Mouse (Mus musculus) midbrain, embryonic 12.5 days (tissue): ENCODE measurements around the gene Jtb. TPM values are rescaled to one million over a fixed set of nuclear protein-coding genes. Genes with fewer than 3 reads are reported as not detected.
"Not testable (repeated sequence)": the region's sequence is repeated elsewhere in the genome, so short reads cannot be mapped to it uniquely, and the experiment has no call there.

Source experiments
- ATAC-seq: fragments of 200-750 bp; cut with Nextera tagmentation; 2 replicates; pipeline ENCODE4 v1.8.0; 2017; ENCODE audit warnings: low read depth, moderate TSS enrichment, moderate library complexity; ENCODE audit not compliant: low FRiP score
- H3K27ac ChIP-seq: fragments of 300-500 bp; sonication (generic); replicated peaks from 2 replicates; pipeline ENCODE4 v1.5.1; 2016; ENCODE audit warnings: mild to moderate bottlenecking
- H3K27me3 ChIP-seq: fragments of 300-500 bp; sonication (generic); 2 replicates; pipeline ENCODE4 v1.6.1; 2016; ENCODE audit warnings: mild to moderate bottlenecking
- H3K36me3 ChIP-seq: fragments of 300-500 bp; sonication (generic); 2 replicates; pipeline ENCODE4 v1.6.1; 2016
- H3K4me1 ChIP-seq: fragments of 300-500 bp; sonication (generic); 2 replicates; pipeline ENCODE4 v1.6.1; 2016
- H3K4me2 ChIP-seq: fragments of 300-500 bp; sonication (generic); replicated peaks from 2 replicates; pipeline ENCODE4 v1.6.1; 2016; ENCODE audit warnings: mild to moderate bottlenecking, moderate library complexity
- H3K4me3 ChIP-seq: fragments of 300-500 bp; sonication (generic); 2 replicates; pipeline ENCODE4 v1.5.1; 2016; ENCODE audit warnings: mild to moderate bottlenecking
- H3K9ac ChIP-seq: fragments of 300-500 bp; sonication (generic); replicated peaks from 2 replicates; pipeline ENCODE4 v1.6.1; 2016; ENCODE audit warnings: mild to moderate bottlenecking, moderate library complexity
- H3K9me3 ChIP-seq: fragments of 300-500 bp; sonication (generic); 2 replicates; pipeline ENCODE4 v1.6.1; 2016; ENCODE audit warnings: mild to moderate bottlenecking
- WGBS: fragments of 180-500 bp; shearing (Covaris S2); methylation state at CpG from one replicate; pipeline ENCODE4 v1.1.7; 2016; 5-methylcytosine and 5-hydroxymethylcytosine counted together
- polyA plus RNA-seq: library from polyadenylated mRNA; unstranded; fragments of >200 nt; fragmentation: Nextera tagmentation; extraction: Ambion mirVana; gene quantifications from 2 replicates; pipeline ENCODE4 v1.2.1, GENCODE M21; 2016

Gene Jtb
- polyA plus RNA-seq, 1 experiment from 2014 or later = 97.8 TPM

- H3K9me3 ChIP-seq = no peaks in the 10 kb centered on the region
- H3K4me2 ChIP-seq = peak overlapping the region; percentile 89
- H3K4me1 ChIP-seq = peaks cover 11% of the 10 kb centered on the region
- peak overlapping the region; percentile 85 for H3K27ac ChIP-seq
- 16% methylated on average over 8 of the region's 8 CpGs for WGBS
- peaks cover 22% of the 10 kb centered on the region for H3K36me3 ChIP-seq
- no peaks in the 10 kb centered on the region; the same call in 1 of the 2 replicates for H3K27me3 ChIP-seq
- H3K9ac ChIP-seq = 0 out of 2 replicates have a peak overlapping the region, but pooled peaks have one; percentile 80
- peak overlapping the region; percentile 80 for H3K4me3 ChIP-seq
- no peak; the same call in 1 of the 2 replicates for ATAC-seq
Measured at GRCm38 (mm10) chr3:90231075-90231474, 322 bp upstream of the Jtb start.

- H3K9me3 ChIP-seq = no peaks in the 10 kb centered on the region
- H3K27ac ChIP-seq = no peak overlapping the region
- H3K4me2 ChIP-seq = no peak overlapping the region
- peaks cover 8% of the 10 kb centered on the region; the same call in 1 of the 2 replicates for H3K36me3 ChIP-seq
- WGBS = 97% methylated on average over 2 of the region's 2 CpGs
- H3K27me3 ChIP-seq = no peaks in the 10 kb centered on the region; the same call in 1 of the 2 replicates
- H3K4me1 ChIP-seq = peaks cover 13% of the 10 kb centered on the region
- no peak for ATAC-seq
- H3K4me3 ChIP-seq = no peak overlapping the region
- no peak overlapping the region for H3K9ac ChIP-seq
Measured at GRCm38 (mm10) chr3:90241251-90241650, 9.9 kb downstream of the Jtb start.

- Histone ChIP-seq H3K4me2 (no peak overlapping the region), H3K4me3 (no peak overlapping the region), H3K27me3 (no peaks in the 10 kb centered on the region; the same call in 1 of the 2 replicates), H3K36me3 (peaks cover 3% of the 10 kb centered on the region; the same call in 1 of the 2 replicates), H3K4me1 (peaks cover 13% of the 10 kb centered on the region), H3K9ac (no peak overlapping the region), H3K9me3 (no peaks in the 10 kb centered on the region), H3K27ac (no peak overlapping the region)
- no peak for ATAC-seq
- WGBS = 88% methylated on average over 10 of the region's 10 CpGs
Measured at GRCm38 (mm10) chr3:90241669-90242358, 10.4 kb downstream of the Jtb start.

GRCm38 (mm10) chr3:90242984-90243775 is 11.8 kb downstream of the Jtb start, which contains the start of gene Creb3l4:
TSS of gene Creb3l4 (minus strand) at chr3:90243512.
- H3K9ac ChIP-seq = 0 out of 2 replicates have a peak within 1 kb of the TSS, but pooled peaks have one; percentile 24
- H3K27me3 ChIP-seq = no peaks in the 10 kb centered on the region; the same call in 1 of the 2 replicates
- H3K4me1 ChIP-seq = peaks cover 17% of the 10 kb centered on the region
- 2% methylated on average over 19 of the region's 19 CpGs for WGBS
- H3K27ac ChIP-seq = 0 out of 2 replicates have a peak within 1 kb of the TSS, but pooled peaks have one; percentile 39
- peak within 1 kb of the TSS; percentile 34 for H3K4me3 ChIP-seq
- no peaks in the 10 kb centered on the region for H3K36me3 ChIP-seq
- peak; percentile 75 for ATAC-seq
- H3K4me2 ChIP-seq = peak within 1 kb of the TSS; percentile 65
- no peaks in the 10 kb centered on the region for H3K9me3 ChIP-seq

- Histone ChIP-seq H3K4me2 (no peak overlapping the region), H3K36me3 (peaks cover 1% of the 10 kb centered on the region; the same call in 1 of the 2 replicates), H3K4me3 (no peak overlapping the region), H3K9ac (no peak overlapping the region), H3K4me1 (peaks cover 30% of the 10 kb centered on the region), H3K27ac (no peak overlapping the region), H3K9me3 (no peaks in the 10 kb centered on the region), H3K27me3 (no peaks in the 10 kb centered on the region; the same call in 1 of the 2 replicates)
- ATAC-seq = no peak
- 77% methylated on average over 2 of the region's 2 CpGs for WGBS
Measured at GRCm38 (mm10) chr3:90245406-90245805, 14.0 kb downstream of the Jtb start.

- Histone ChIP-seq H3K4me2 (peak overlapping the region; percentile 92), H3K27ac (peak overlapping the region; percentile 86), H3K36me3 (peaks cover 14% of the 10 kb centered on the region), H3K9ac (peak overlapping the region; percentile 70), H3K4me1 (peaks cover 29% of the 10 kb centered on the region), H3K9me3 (no peaks in the 10 kb centered on the region), H3K4me3 (peak overlapping the region; percentile 66), H3K27me3 (no peaks in the 10 kb centered on the region)
- no peak; the same call in 1 of the 2 replicates for ATAC-seq
- WGBS = 2% methylated on average over 3 of the region's 3 CpGs
Measured at GRCm38 (mm10) chr3:90247630-90247959, 16.2 kb downstream of the Jtb start.

GRCm38 (mm10) chr3:90247960-90248745 is 16.8 kb downstream of the Jtb start, which contains the start of gene Slc39a1:
TSS of gene Slc39a1 (plus strand) at chr3:90248172.
- ATAC-seq = peak; percentile 96
- Histone ChIP-seq H3K27ac (peak within 1 kb of the TSS; percentile 86), H3K27me3 (no peaks in the 10 kb centered on the region), H3K4me1 (peaks cover 23% of the 10 kb centered on the region), H3K9ac (peak within 1 kb of the TSS; percentile 70), H3K36me3 (peaks cover 14% of the 10 kb centered on the region), H3K4me2 (peak within 1 kb of the TSS; percentile 92), H3K9me3 (no peaks in the 10 kb centered on the region), H3K4me3 (peak within 1 kb of the TSS; percentile 66)
- WGBS = under 1% methylated on average over 43 of the region's 44 CpGs

GRCm38 (mm10) chr3:90248746-90249100 is 17.3 kb downstream of the Jtb start:
- H3K9me3 ChIP-seq = no peaks in the 10 kb centered on the region
- H3K4me2 ChIP-seq = peak overlapping the region; percentile 92
- peaks cover 20% of the 10 kb centered on the region for H3K4me1 ChIP-seq
- H3K27ac ChIP-seq = peak overlapping the region; percentile 86; the same call in 1 of the 2 replicates
- H3K9ac ChIP-seq = peak overlapping the region; percentile 70
- no peaks in the 10 kb centered on the region for H3K27me3 ChIP-seq
- H3K36me3 ChIP-seq = peaks cover 14% of the 10 kb centered on the region
- 8% methylated on average over 10 of the region's 10 CpGs for WGBS
- no peak for ATAC-seq
- H3K4me3 ChIP-seq = peak overlapping the region; percentile 66

- Histone ChIP-seq H3K27ac (no peak overlapping the region), H3K9me3 (no peaks in the 10 kb centered on the region), H3K27me3 (no peaks in the 10 kb centered on the region), H3K9ac (no peak overlapping the region), H3K4me1 (peaks cover 27% of the 10 kb centered on the region), H3K36me3 (peaks cover 14% of the 10 kb centered on the region), H3K4me2 (no peak overlapping the region), H3K4me3 (no peak overlapping the region)
- WGBS = 91% methylated on average over 6 of the region's 6 CpGs
- no peak for ATAC-seq
Measured at GRCm38 (mm10) chr3:90250791-90251190, 19.4 kb downstream of the Jtb start.

GRCm38 (mm10) chr3:90251731-90252226 is 20.4 kb downstream of the Jtb start:
- H3K9me3 ChIP-seq, ATAC-seq, H3K27me3 ChIP-seq, H3K4me2 ChIP-seq, H3K27ac ChIP-seq, H3K9ac ChIP-seq, H3K4me3 ChIP-seq: not testable (repeated sequence)
- Histone ChIP-seq H3K4me1 (peaks cover 29% of the 10 kb centered on the region), H3K36me3 (peaks cover 14% of the 10 kb centered on the region)
- 92% methylated on average over 10 of the region's 12 CpGs for WGBS

- H3K4me3 ChIP-seq, ATAC-seq, H3K4me2 ChIP-seq, H3K27me3 ChIP-seq, H3K9ac ChIP-seq, H3K27ac ChIP-seq, H3K9me3 ChIP-seq: not testable (repeated sequence)
- peaks cover 21% of the 10 kb centered on the region for H3K36me3 ChIP-seq
- H3K4me1 ChIP-seq = peaks cover 27% of the 10 kb centered on the region
- WGBS = 94% methylated on average over 2 of the region's 2 CpGs
Measured at GRCm38 (mm10) chr3:90252659-90253058, 21.3 kb downstream of the Jtb start.
